Mouse (Mus musculus) A20 (cell line): ENCODE data around the gene Olfr1098.

Source experiments
- DNase-seq: peaks from one replicate; pipeline ENCODE4 v3.0.0-alpha.2; 2011; ENCODE audit warnings: low read depth, low spot score

The Olfr1098 gene

DNA sequence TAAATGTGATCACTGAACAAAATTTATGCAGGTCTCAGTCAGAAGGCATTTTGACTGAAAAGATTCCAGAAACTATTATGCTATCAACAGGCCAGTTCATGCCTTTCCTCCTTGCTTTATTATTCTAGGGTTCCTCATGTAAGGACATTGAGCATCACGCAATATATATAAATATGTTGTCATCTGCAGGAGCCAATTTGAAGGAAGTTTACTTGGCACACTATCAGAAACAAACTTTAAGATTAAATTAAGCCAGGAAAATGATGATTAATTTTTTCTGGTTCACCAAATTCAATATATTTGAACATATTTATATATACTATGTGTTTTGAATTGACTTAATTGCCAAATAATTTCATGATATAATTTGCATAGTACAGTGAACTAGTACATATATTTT, at the start of gene Olfr1098:
Olfr1098 (minus strand) TSS at position 101 of the 400 bp plus-strand sequence.
- DNase-seq = no peak

DNA sequence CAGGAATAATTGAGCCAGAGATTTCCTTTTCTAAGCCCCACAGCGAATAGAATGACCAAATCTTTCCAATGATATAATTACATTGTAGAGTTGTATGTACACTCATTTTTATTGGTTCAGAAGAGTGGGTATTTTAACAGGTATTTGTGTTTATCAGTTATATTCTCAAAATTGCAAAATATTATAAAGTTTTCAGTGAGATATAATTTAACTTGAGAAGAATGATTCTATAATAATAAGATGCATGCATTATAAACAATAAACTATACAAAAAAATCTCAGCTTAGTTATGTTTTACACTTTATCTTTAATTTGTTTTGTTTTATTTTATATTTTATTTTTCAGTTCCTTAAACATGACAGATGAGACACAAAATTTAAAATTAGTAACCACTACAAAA, 36.2 kb upstream of the Olfr1098 start, which contains the start of gene Olfr1099:
Olfr1099 (minus strand) TSS at position 101 of the 400 bp plus-strand sequence.
- DNase-seq = no peak

DNA sequence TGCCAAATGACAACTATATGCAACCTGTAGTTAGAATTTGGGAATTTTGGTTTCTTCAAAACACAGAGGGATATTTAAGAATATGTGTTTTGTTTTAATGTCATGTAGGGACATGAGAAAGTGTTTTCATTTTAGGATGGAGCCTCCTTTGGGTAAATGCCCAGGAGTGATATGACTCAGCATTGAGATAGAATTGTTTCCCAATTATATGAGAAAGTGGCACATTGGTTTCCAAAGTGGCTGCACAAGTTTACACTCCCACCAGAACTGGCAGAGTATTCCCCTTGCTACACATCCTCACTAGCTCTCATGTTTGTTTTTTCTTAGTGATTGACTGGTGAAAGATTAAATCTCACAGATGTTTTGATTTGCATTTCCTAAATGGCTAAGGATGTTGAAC, 2.2 kb upstream of the Olfr1098 start:
- DNase-seq = no peak

DNA sequence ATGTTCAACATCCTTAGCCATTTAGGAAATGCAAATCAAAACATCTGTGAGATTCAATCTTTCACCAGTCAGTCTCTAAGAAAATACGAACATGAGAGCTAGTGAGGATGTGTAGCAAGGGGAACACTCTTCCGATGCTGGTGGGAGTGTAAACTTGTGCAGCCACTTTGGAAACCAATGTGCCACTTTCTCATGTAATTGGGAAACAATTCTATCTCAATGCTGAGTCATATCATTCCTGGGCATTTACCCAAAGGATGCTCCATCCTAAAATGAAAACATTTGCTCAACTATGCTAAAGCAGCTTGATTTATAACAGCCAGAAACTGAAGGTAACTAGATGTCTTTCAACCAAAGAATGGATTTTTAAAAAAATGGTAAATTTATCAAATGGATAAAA, 18.7 kb downstream of the Olfr1098 start:
- DNase-seq = no peak

DNA sequence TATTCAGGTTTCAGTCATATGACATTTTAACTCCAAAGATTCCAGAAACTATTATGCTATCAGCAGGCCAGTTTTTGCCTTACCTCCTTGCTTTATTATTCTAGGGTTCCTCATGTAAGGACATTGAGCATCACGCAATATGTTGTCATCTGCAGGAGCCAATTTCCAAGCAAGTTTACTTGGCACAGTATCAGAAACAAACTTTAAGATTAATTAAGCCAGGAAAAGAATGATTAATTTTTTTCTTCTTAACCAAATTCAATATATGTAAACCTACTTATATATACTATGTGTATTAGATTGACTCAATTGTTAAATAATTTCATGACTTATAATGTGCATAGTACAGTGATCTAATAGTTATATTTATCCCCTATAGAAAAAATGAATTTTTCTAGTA, 32.2 kb downstream of the Olfr1098 start, which contains the start of gene Olfr1097:
Olfr1097 (minus strand) TSS at position 101 of the 400 bp plus-strand sequence.
- DNase-seq = no peak

DNA sequence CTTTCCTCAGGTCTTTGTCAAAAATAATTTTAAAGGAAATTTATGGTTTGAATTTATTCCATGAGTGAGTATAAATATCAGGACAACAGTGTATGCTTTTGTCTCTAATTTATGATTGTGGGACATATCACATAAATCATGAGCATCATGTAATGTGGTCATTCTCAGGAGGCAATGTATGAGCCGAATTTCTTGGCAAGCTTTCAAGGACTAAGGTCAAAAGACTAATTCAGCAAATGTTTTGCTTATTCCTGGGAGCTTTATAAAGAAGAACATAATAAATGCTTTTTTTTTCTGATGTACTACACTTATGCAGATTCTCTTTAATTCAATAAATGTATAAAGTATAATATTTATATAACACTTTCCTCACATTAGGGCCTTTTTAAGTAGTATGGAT, 49.6 kb downstream of the Olfr1098 start, which contains the start of gene Gm13723:
Gm13723 (minus strand) TSS at position 101 of the 400 bp plus-strand sequence.
- no peak for DNase-seq
